Mouse (Mus musculus): ENCODE results near the gene Slc1a5.

GRCm38 (mm10) chr7:16821669-16822101 is 40.5 kb downstream of the Slc1a5 start:
- TF ChIP-seq TBP (conservative IDR thresholded peaks at IDR 0.05; ENCODE audit: low read depth, low read length): no peak
- TF ChIP-seq ZMIZ1 (IDR thresholded peaks at IDR 0.05; ENCODE audit: low read depth, low read length): no peak
- no peak for TF ChIP-seq POLR2A (IDR thresholded peaks at IDR 0.05; ENCODE audit: low read depth, low read length)
- no peak for TF ChIP-seq NRF1 (IDR thresholded peaks at IDR 0.05; ENCODE audit: low read depth, low read length)
- TF ChIP-seq HCFC1 (IDR thresholded peaks at IDR 0.05; ENCODE audit: low read depth, low read length): no peak
- TF ChIP-seq EP300 (IDR thresholded peaks at IDR 0.05; ENCODE audit: low read length): no peak
- no peak for TF ChIP-seq CHD2 (IDR thresholded peaks at IDR 0.05; ENCODE audit: low read length)
- no peak for TF ChIP-seq MXI1 (IDR thresholded peaks at IDR 0.05; ENCODE audit: low read depth, low read length)
- TF ChIP-seq ZNF384 (IDR thresholded peaks at IDR 0.05; ENCODE audit: low read depth, low read length): no peak
- TF ChIP-seq CTCF (conservative IDR thresholded peaks at IDR 0.05 in 1 of 2, IDR thresholded peaks at IDR 0.05 in 1 of 2; ENCODE audit: low read depth in 2 of 2, low read length in 2 of 2): no peak
- no peak for TF ChIP-seq SIN3A (IDR thresholded peaks at IDR 0.05; ENCODE audit: low read length)
- no peak for TF ChIP-seq MAX (IDR thresholded peaks at IDR 0.05; ENCODE audit: low read length)
